Mouse (Mus musculus) adipocyte (in vitro differentiated cells): ENCODE results near the gene Pxdc1.

Experiments
- DNase-seq: peaks from one replicate; pipeline ENCODE4 v3.0.0-alpha.2; 2016; ENCODE audit warnings: low spot score

The Pxdc1 gene

GRCm38 (mm10) chr13:34653391-34653790, at the start of gene Pxdc1:
Gene Pxdc1, minus strand, starts transcription at chr13:34653486.
- DNase-seq = no peak

- no peak for DNase-seq
Measured at GRCm38 (mm10) chr13:34700630-34701029, 47.3 kb upstream of the Pxdc1 start.

GRCm38 (mm10) chr13:34700091-34700490, 46.8 kb upstream of the Pxdc1 start:
- DNase-seq = no peak

GRCm38 (mm10) chr13:34696734-34697332, 43.5 kb upstream of the Pxdc1 start:
- DNase-seq = no peak

- DNase-seq = no peak
Measured at GRCm38 (mm10) chr13:34693111-34693510, 39.8 kb upstream of the Pxdc1 start.

GRCm38 (mm10) chr13:34691049-34691448, 37.8 kb upstream of the Pxdc1 start:
- DNase-seq = no peak

- no peak for DNase-seq
Measured at GRCm38 (mm10) chr13:34685008-34685765, 31.9 kb upstream of the Pxdc1 start.

- DNase-seq = no peak
Measured at GRCm38 (mm10) chr13:34683762-34684488, 30.6 kb upstream of the Pxdc1 start.

GRCm38 (mm10) chr13:34683270-34683669, 30.0 kb upstream of the Pxdc1 start:
- DNase-seq = no peak

- no peak for DNase-seq
Measured at GRCm38 (mm10) chr13:34676507-34676906, 23.2 kb upstream of the Pxdc1 start.

GRCm38 (mm10) chr13:34675847-34676383, 22.6 kb upstream of the Pxdc1 start:
- no peak for DNase-seq

- no peak for DNase-seq
Measured at GRCm38 (mm10) chr13:34673354-34673753, 20.1 kb upstream of the Pxdc1 start.

GRCm38 (mm10) chr13:34669919-34670865, 16.9 kb upstream of the Pxdc1 start:
- no peak for DNase-seq

- DNase-seq = no peak
Measured at GRCm38 (mm10) chr13:34667197-34667596, 13.9 kb upstream of the Pxdc1 start.

GRCm38 (mm10) chr13:34665074-34665473, 11.8 kb upstream of the Pxdc1 start:
- DNase-seq = no peak

- DNase-seq = no peak
Measured at GRCm38 (mm10) chr13:34663762-34664161, 10.5 kb upstream of the Pxdc1 start.

- DNase-seq = no peak
Measured at GRCm38 (mm10) chr13:34659507-34659906, 6.2 kb upstream of the Pxdc1 start.

- DNase-seq = no peak
Measured at GRCm38 (mm10) chr13:34656351-34656750, 3.1 kb upstream of the Pxdc1 start.

GRCm38 (mm10) chr13:34652353-34653241, 689 bp downstream of the Pxdc1 start:
- no peak for DNase-seq

GRCm38 (mm10) chr13:34652016-34652352, 1.3 kb downstream of the Pxdc1 start:
- DNase-seq = no peak
